Mouse (Mus musculus) hindbrain, embryonic 14.5 days (tissue): ENCODE measurements at regions not wholly inside any gene's neighbourhood (a gene's known extent, or its start where the extent isn't known, plus 50 kb on each side); places are given as distances from the start of the nearest gene placed in this dataset.

Experiments
- ATAC-seq: fragments of 200-750 bp; cut with Nextera tagmentation; 2 replicates; pipeline ENCODE4 v1.8.0; 2017; ENCODE audit warnings: moderate number of reproducible peaks, mild to moderate bottlenecking, moderate TSS enrichment, moderate library complexity; ENCODE audit not compliant: low FRiP score
- DNase-seq: peaks from one replicate; pipeline ENCODE4 v3.0.0-alpha.2; 2015; ENCODE audit warnings: low spot score
- H3K27ac ChIP-seq: fragments of 300-500 bp; sonication (generic); 2 replicates; pipeline ENCODE4 v1.5.1; 2014; ENCODE audit warnings: mild to moderate bottlenecking, moderate library complexity
- H3K27me3 ChIP-seq: fragments of 300-500 bp; sonication (generic); 2 replicates; pipeline ENCODE4 v1.6.1; 2014; ENCODE audit warnings: mild to moderate bottlenecking, low read length, mixed read lengths; ENCODE audit not compliant: control insufficient read depth, insufficient read depth
- H3K36me3 ChIP-seq: fragments of 300-500 bp; sonication (generic); replicated peaks from 2 replicates; pipeline ENCODE4 v1.6.1; 2014; ENCODE audit not compliant: control insufficient read depth, insufficient read depth
- H3K4me1 ChIP-seq: fragments of 300-500 bp; sonication (generic); replicated peaks from 2 replicates; pipeline ENCODE4 v1.6.1; 2014; ENCODE audit warnings: antibody characterized with exemption, low read length, mixed read lengths; ENCODE audit not compliant: control insufficient read depth, insufficient read depth
- H3K4me2 ChIP-seq: fragments of 300-500 bp; sonication (generic); replicated peaks from 2 replicates; pipeline ENCODE4 v1.6.1; 2014; ENCODE audit warnings: mild to moderate bottlenecking, moderate library complexity
- H3K4me3 ChIP-seq: fragments of 300-500 bp; sonication (generic); replicated peaks from 2 replicates; pipeline ENCODE4 v1.5.1; 2014; ENCODE audit warnings: mild to moderate bottlenecking, low read length
- H3K9ac ChIP-seq: fragments of 300-500 bp; sonication (generic); 2 replicates; pipeline ENCODE4 v1.6.1; 2014
- H3K9me3 ChIP-seq: fragments of 300-500 bp; sonication (generic); 2 replicates; pipeline ENCODE4 v1.6.1; 2016; ENCODE audit warnings: low read length; ENCODE audit not compliant: control insufficient read depth
- WGBS: fragments of 180-500 bp; shearing (Covaris S2); extraction: QIAGEN DNeasy Blood & Tissue Kit; methylation state at CpG from one replicate; pipeline ENCODE4 v1.1.7; 2014; 5-methylcytosine and 5-hydroxymethylcytosine counted together

DNA sequence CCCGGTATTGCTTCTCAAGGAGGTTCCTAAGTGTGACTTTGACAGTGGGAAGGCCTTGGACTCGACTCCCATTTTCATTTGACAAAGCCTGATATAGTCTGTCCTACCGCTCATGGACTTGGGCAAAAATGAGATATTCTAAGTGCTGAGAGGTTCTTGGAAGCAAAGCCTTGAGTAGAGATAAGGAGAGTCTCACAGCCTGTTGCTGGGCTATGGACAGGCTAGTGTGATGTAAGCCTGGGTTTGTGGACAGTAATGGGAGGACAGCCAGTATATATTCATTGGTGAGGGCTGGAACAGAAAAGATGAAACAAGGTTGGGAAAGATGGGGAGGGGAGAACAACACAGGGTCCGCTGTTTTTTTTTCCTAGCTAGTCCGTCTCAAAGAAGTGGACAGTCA is 228.0 kb downstream of the Wdr11 start:
- no peaks in the 10 kb centered on the region for H3K27me3 ChIP-seq
- H3K9ac ChIP-seq = no peak overlapping the region
- ATAC-seq (no peak), DNase-seq (no peak)
- no peaks in the 10 kb centered on the region for H3K4me1 ChIP-seq
- no peaks in the 10 kb centered on the region for H3K9me3 ChIP-seq
- H3K4me3 ChIP-seq = no peak overlapping the region
- no peak overlapping the region for H3K4me2 ChIP-seq
- WGBS = 77% methylated on average over 5 of the region's 5 CpGs
- no peak overlapping the region for H3K27ac ChIP-seq
- no peaks in the 10 kb centered on the region for H3K36me3 ChIP-seq

GRCm38 (mm10) chr7:129828970-129829369 is 237.3 kb downstream of the Wdr11 start:
- Histone ChIP-seq H3K9me3 (no peaks in the 10 kb centered on the region), H3K4me2 (no peak overlapping the region), H3K36me3 (no peaks in the 10 kb centered on the region), H3K4me1 (no peaks in the 10 kb centered on the region; the same call in 1 of the 2 replicates), H3K27me3 (no peaks in the 10 kb centered on the region), H3K4me3 (no peak overlapping the region), H3K27ac (no peak overlapping the region), H3K9ac (no peak overlapping the region)
- ATAC-seq = no peak
- WGBS = 97% methylated on average over 1 of the region's 1 CpGs
- DNase-seq = no peak

DNA sequence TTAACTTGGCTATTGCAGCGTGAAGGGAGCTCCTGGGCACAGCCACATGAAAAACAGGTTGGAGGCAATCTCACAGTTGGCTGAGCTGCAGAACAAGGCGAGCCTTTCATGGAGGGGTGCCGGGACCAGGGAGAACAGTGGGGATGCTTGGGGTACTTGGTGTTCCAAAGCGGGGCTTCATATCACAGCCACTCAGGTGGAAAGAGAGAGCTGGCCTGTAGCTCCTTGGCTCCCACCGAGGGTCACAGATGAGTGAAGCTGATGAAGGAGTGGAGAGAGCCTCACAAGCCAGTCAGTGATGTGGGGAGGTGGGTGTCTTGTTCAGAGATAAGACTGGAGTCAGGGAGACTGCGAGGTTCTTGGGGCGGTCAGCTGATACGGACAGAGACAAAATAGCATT is 241.2 kb downstream of the Wdr11 start:
- WGBS = 84% methylated on average over 8 of the region's 8 CpGs
- Histone ChIP-seq H3K36me3 (no peaks in the 10 kb centered on the region), H3K27ac (no peak overlapping the region), H3K4me1 (no peaks in the 10 kb centered on the region), H3K4me2 (no peak overlapping the region), H3K9ac (no peak overlapping the region), H3K27me3 (no peaks in the 10 kb centered on the region), H3K4me3 (no peak overlapping the region), H3K9me3 (no peaks in the 10 kb centered on the region)
- ATAC-seq (no peak), DNase-seq (no peak)

DNA sequence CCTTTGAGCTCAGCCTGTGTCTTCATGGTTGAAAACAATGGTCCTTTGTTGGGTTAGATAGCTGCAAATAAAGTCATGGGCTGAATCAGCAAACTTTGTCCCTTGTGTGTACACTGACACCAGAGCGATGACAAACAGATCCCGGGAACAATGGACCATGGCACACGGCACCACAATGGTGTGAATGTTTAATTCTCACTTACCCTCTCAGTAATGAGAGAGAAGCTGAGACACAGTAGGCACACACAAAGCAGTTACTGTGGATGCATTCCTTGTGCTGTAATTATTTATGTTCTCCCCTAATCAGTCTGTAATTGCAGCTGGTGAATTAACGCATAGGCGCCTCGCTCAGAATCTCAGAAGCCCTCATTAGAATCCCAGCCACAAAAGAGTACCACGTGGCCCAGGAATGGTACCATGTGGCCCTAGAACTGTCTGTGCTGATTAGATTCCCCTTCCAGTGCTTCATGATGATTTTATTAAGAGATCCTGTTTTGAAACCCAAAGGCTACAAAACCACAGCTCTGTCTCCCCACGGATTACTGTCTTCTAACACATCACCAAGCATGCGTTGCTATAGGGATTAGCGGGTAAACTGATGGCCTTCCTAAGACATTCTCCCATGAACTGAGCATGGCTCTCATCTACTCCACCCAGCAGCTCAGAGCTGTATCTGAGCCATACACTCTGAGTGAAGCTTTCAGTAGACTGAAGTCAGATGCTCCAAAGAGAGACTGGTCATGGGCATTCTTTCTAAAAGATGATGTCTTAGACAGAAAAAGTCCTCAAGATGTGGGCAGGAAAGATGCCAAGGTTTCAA is 250.8 kb downstream of the Wdr11 start:
- no peaks in the 10 kb centered on the region for H3K36me3 ChIP-seq
- peak; percentile 59; the same call in 1 of the 2 replicates for ATAC-seq
- H3K4me3 ChIP-seq = no peak overlapping the region
- no peaks in the 10 kb centered on the region for H3K27me3 ChIP-seq
- no peaks in the 10 kb centered on the region for H3K9me3 ChIP-seq
- H3K4me2 ChIP-seq = no peak overlapping the region
- no peak overlapping the region for H3K27ac ChIP-seq
- peak; percentile 52 for DNase-seq
- 41% methylated on average over 10 of the region's 10 CpGs for WGBS
- H3K4me1 ChIP-seq = no peaks in the 10 kb centered on the region; the same call in 1 of the 2 replicates
- no peak overlapping the region for H3K9ac ChIP-seq

DNA sequence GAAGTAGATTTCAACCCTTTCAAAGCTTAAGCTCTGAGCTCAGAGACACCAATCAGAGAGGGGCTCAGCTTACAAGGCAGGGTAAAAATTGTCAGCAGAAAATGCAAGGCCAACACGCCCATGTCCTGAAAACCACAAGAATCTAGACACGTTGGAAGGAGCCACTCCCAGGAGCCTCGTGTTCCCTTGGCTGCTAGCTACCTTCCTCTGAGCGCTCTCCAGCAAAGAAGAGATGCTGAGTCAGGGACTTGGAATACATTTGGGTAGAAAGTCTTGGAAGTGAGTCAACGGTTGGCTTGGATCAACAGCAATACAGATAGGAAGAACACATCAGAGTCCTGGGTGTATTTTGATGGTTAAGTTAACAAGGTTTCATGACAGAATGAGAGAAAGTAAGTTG is 255.5 kb downstream of the Wdr11 start:
- no peak for DNase-seq
- no peak overlapping the region for H3K4me2 ChIP-seq
- H3K9me3 ChIP-seq = no peaks in the 10 kb centered on the region
- no peak for ATAC-seq
- H3K27ac ChIP-seq = no peak overlapping the region
- H3K4me3 ChIP-seq = no peak overlapping the region
- no peak overlapping the region for H3K9ac ChIP-seq
- no peaks in the 10 kb centered on the region; the same call in 1 of the 2 replicates for H3K4me1 ChIP-seq
- H3K36me3 ChIP-seq = no peaks in the 10 kb centered on the region
- WGBS = 85% methylated on average over 5 of the region's 5 CpGs
- no peaks in the 10 kb centered on the region for H3K27me3 ChIP-seq

DNA sequence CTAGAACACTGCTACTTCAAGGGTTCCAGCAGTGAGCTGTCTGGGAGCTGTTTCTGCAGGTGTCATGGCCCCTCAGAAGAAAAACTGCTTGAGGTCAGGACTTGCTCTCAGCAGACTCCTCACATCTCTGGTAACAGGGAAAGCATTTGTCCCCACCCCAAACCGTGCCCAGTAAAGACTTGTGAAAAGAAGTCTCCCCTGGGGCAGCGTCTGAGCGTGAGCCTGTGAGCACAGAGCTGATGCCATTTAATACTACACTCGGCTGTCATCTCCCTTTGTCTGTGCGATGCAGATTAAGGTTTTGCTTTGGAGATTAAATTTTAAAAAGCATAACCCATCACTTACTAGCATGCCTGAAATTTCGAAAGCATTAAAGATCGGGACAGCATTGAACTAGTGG is 261.9 kb downstream of the Wdr11 start:
- Histone ChIP-seq H3K27me3 (no peaks in the 10 kb centered on the region), H3K27ac (no peak overlapping the region), H3K9me3 (no peaks in the 10 kb centered on the region), H3K4me3 (no peak overlapping the region), H3K4me2 (no peak overlapping the region), H3K9ac (no peak overlapping the region), H3K36me3 (no peaks in the 10 kb centered on the region), H3K4me1 (0 out of 2 replicates have a peak, but pooled peaks cover 3% of the 10 kb centered on the region)
- no peak for ATAC-seq
- DNase-seq = no peak
- 38% methylated on average over 7 of the region's 7 CpGs for WGBS

DNA sequence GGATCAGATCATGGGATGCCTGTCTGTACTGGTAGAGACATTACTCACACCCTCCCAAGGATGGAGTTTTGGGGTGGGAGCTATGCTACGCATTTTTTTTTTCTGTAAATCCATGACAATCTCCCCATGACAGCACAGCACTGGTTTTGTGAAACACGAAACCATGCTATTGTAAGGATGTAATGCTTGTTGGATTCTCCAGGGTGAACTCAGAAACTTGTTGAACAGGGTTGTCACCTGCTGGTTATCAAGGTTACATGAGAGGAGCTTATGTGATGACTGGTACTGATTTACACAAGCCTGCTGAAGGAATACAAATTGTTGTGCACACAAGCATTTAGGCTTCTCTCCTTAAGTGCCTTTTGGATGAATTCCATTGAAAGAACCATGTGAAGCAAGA is 263.3 kb downstream of the Wdr11 start:
- WGBS = 69% methylated on average over 2 of the region's 2 CpGs
- H3K36me3 ChIP-seq = no peaks in the 10 kb centered on the region

DNA sequence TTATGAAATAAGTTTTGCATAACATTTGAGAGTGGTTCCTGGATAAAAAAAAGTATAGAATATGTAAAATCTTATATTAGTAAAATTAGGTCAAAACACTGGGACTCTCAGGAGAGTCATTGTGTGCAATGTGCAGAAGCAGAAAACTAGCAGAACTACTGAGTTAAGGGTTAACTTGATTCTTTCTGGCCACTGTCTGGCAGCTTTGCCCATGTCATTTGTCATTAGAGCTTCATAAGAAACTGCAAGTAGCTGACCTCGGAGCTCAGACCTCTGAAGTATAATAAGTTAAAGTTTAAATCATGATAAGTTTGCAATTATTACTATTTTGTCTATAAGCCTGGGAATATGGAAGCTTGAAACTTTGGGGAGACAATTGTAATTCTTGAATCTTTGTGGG is 271.3 kb downstream of the Wdr11 start:
- H3K4me3 ChIP-seq = no peak overlapping the region
- no peaks in the 10 kb centered on the region for H3K27me3 ChIP-seq
- H3K9me3 ChIP-seq = no peaks in the 10 kb centered on the region
- no peak for ATAC-seq
- no peak overlapping the region for H3K9ac ChIP-seq
- no peak for DNase-seq
- H3K4me1 ChIP-seq = no peaks in the 10 kb centered on the region
- H3K27ac ChIP-seq = no peak overlapping the region
- H3K36me3 ChIP-seq = no peaks in the 10 kb centered on the region
- 39% methylated on average over 1 of the region's 1 CpGs for WGBS
- H3K4me2 ChIP-seq = no peak overlapping the region

More for the DNA sequence above, 263.3 kb downstream of the Wdr11 start:
- Histone ChIP-seq H3K9me3 (no peaks in the 10 kb centered on the region), H3K4me3 (no peak overlapping the region), H3K27ac (no peak overlapping the region), H3K9ac (no peak overlapping the region), H3K4me1 (0 out of 2 replicates have a peak, but pooled peaks cover 3% of the 10 kb centered on the region), H3K27me3 (no peaks in the 10 kb centered on the region), H3K4me2 (no peak overlapping the region)
- no peak for ATAC-seq
- DNase-seq = no peak

- Histone ChIP-seq H3K4me3 (no peak overlapping the region), H3K4me1 (no peaks in the 10 kb centered on the region), H3K27ac (no peak overlapping the region), H3K27me3 (no peaks in the 10 kb centered on the region), H3K9me3 (no peaks in the 10 kb centered on the region), H3K9ac (no peak overlapping the region), H3K4me2 (no peak overlapping the region), H3K36me3 (no peaks in the 10 kb centered on the region)
- WGBS = 85% methylated on average over 3 of the region's 3 CpGs
- ATAC-seq = no peak
- no peak for DNase-seq
Observed at GRCm38 (mm10) chr7:129865536-129865935, 273.9 kb downstream of the Wdr11 start.
